Mouse (Mus musculus): ENCODE measurements around the gene Fgf3. TPM values are rescaled to one million over a fixed set of nuclear protein-coding genes. Genes with fewer than 3 reads are reported as not detected.

Gene Fgf3
- 0.41 and 0.46 TPM in 2 replicates for polyA plus RNA-seq (2016; fragmentation: Nextera tagmentation; extraction: Ambion mirVana)

DNA sequence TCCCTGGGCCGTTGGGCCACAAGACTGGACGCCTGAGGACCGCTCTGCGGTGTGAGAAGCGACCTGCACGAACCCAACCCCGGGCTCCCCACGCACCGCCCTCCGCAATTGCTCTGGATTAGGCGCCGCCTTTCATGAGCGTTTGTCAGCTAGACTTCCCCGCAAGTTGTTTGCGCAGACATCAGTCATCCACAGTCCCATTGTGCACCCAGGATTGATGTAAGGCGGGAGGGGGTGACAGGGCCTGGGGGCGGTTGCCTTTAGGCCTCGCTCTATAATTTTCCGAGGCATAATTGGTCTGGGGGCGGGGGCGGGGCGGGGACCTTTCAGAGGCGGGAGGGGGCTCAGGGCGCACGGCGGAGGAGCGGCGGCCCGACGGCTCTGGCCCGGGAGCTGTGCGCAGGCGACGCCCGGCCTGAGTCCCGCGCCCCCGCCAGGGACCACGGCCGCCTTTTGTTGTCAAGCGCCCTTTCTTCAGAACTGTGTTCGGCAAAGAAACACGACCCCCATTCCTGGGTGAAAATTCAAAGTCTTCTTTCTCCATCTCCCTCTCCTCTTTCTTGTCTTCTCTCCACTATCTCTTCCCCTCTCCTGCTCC is at the start of gene Fgf3:
Gene Fgf3, plus strand, starts transcription at position 193 of the 598 bp plus-strand sequence.
- H3K36me3 ChIP-seq, result no peaks in the 10 kb centered on the region
- H3K4me1 ChIP-seq, result peaks cover 37% of the 10 kb centered on the region
- peak; percentile 55 for DNase-seq (ENCODE audit: low spot score)
- peak within 1 kb of the TSS; percentile 45 for H3K4me3 ChIP-seq
- no peak within 1 kb of the TSS for H3K27ac ChIP-seq
- H3K27me3 ChIP-seq (ENCODE audit: low read depth, poor library complexity, severe bottlenecking), result peaks cover 93% of the 10 kb centered on the region
- H3K9me3 ChIP-seq (replicated peaks), result no peaks in the 10 kb centered on the region
- 2% methylated on average over 42 of the region's 43 CpGs for WGBS

DNA sequence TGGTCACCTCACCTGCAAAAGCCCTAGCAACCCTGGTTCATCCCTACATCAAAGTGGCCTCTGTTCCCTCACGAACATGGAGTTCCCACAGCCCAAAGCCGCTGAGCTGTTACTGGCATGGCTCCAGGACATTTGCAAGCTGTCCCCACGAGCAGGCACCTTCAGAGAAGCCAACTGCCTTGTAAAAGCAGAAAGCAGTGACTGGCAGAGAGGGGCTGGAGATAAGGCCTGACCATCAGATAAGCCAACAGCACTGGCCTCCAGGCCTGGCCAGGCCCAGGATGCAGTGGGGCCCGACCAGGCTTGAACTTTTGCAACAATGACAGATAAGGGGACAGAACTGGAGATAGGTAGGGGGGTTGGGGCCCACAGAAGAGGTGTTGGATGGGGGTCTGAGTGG is 49.3 kb upstream of the Fgf3 start:
- H3K4me1 ChIP-seq, result peaks cover 5% of the 10 kb centered on the region; the same call in 1 of the 2 replicates

DNA sequence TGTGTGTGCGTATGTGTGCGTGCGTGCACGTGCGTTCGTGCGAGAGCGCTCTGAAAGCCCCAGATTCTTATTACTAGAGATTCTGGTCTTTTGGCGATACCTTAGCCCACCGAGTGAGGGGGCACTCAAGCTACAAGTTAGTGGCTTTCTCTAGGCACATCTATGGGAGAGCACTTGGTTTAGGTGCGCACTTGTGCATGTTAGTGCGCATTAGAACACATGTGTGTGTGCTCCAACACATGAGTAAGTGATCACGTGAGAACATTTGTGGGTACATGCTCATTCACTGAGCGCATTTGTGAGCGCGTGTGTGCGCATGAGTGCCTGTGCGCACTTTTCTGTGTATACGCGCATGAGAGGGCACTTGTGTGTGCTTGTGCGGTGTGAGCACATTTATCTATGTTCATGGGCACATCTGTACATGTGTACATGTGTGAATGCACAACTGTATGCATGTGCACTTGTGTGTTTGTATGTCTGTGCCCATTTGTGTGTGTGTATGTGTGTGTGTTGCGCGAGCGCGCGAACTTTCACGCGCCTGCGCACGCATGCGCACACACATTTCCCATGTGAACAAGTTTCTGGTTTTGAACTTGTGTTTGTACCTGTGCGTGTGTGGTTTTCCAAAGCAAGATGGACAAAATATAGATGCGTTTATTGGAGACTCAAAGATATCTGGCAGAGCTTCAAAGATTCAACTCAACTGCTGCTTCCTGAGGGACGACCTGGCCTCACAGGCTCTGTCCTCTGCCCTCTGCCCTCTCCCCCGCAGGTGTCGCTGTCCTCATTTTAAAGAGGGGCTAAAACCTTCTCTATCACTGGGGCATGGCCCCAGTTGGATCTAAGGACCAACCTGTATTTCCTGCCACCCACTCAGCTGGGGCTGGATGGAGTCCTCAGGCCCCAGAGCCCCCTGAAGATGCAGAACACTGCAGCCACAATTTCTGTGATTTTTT is 48.0 kb upstream of the Fgf3 start:
- Histone ChIP-seq H3K9me3 (replicated peaks) (no peaks in the 10 kb centered on the region), H3K4me1 (peaks cover 5% of the 10 kb centered on the region; the same call in 1 of the 2 replicates), H3K27me3 (ENCODE audit: low read depth, poor library complexity, severe bottlenecking) (peaks cover 20% of the 10 kb centered on the region; the same call in 1 of the 2 replicates), H3K4me3 (peak overlapping the region; percentile 44), H3K27ac (peak overlapping the region; percentile 61), H3K36me3 (no peaks in the 10 kb centered on the region)
- DNase-seq (ENCODE audit: low spot score), result peak; percentile 52
- 45% methylated on average over 36 of the region's 36 CpGs for WGBS

More for the DNA sequence above, 49.3 kb upstream of the Fgf3 start:
- H3K36me3 ChIP-seq, result no peaks in the 10 kb centered on the region
- DNase-seq (ENCODE audit: low spot score), result no peak
- H3K27ac ChIP-seq, result peak overlapping the region; percentile 3; the same call in 1 of the 2 replicates
- no peaks in the 10 kb centered on the region for H3K9me3 ChIP-seq (replicated peaks)
- H3K4me3 ChIP-seq, result no peak overlapping the region
- peaks cover 15% of the 10 kb centered on the region; the same call in 1 of the 2 replicates for H3K27me3 ChIP-seq (ENCODE audit: low read depth, poor library complexity, severe bottlenecking)
- 54% methylated on average over 4 of the region's 4 CpGs for WGBS

DNA sequence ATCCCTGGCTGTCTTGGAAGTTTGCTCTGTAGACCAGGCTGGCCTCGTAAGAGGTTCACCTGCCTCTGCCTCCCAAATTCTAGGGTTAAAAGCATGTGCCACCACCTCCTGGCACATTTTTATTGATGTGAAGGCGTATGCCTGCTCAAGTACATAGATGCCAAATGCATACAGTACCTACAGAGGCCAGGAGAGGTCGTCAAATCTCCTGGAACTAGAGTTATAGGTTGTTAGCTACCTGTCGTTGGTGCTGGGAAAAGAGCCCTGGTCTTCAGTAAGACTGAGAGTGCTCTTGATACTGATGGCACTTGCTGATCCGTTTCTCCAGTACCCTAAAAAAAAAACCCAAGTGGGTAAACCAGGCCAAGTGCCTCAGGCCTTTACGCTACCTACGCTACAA is 46.5 kb upstream of the Fgf3 start:
- 90% methylated on average over 7 of the region's 7 CpGs for WGBS
- no peaks in the 10 kb centered on the region for H3K36me3 ChIP-seq
- no peak overlapping the region for H3K27ac ChIP-seq
- no peak for DNase-seq (ENCODE audit: low spot score)
- peaks cover 4% of the 10 kb centered on the region; the same call in 1 of the 2 replicates for H3K4me1 ChIP-seq
- no peaks in the 10 kb centered on the region for H3K9me3 ChIP-seq (replicated peaks)
- H3K4me3 ChIP-seq, result no peak overlapping the region
- H3K27me3 ChIP-seq (ENCODE audit: low read depth, poor library complexity, severe bottlenecking), result peaks cover 20% of the 10 kb centered on the region; the same call in 1 of the 2 replicates

DNA sequence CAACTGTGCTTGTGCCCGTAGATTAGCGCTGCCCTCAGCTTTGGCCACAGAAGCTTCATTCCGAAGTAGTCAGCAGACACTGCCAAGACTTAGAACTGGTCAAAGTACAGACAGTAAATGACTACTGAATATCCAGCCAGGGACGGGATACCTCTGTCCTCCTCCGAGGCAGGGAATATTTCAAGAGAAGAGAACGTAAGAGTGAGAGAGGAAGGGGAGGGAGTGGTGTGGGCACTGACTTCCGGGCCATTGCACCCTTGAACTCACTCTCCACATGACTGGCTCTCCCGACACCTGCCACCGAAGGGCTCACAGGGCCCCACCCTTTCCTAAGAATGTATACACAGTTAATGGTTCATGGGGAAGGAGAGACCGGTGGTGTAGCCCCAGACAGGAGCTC is 44.6 kb upstream of the Fgf3 start:
- peaks cover 17% of the 10 kb centered on the region; the same call in 1 of the 2 replicates for H3K27me3 ChIP-seq (ENCODE audit: low read depth, poor library complexity, severe bottlenecking)
- no peak overlapping the region for H3K4me3 ChIP-seq
- H3K4me1 ChIP-seq, result peaks cover 7% of the 10 kb centered on the region; the same call in 1 of the 2 replicates
- no peaks in the 10 kb centered on the region for H3K36me3 ChIP-seq
- H3K27ac ChIP-seq, result no peak overlapping the region
- no peaks in the 10 kb centered on the region for H3K9me3 ChIP-seq (replicated peaks)
- DNase-seq (ENCODE audit: low spot score), result no peak
- 90% methylated on average over 10 of the region's 10 CpGs for WGBS

DNA sequence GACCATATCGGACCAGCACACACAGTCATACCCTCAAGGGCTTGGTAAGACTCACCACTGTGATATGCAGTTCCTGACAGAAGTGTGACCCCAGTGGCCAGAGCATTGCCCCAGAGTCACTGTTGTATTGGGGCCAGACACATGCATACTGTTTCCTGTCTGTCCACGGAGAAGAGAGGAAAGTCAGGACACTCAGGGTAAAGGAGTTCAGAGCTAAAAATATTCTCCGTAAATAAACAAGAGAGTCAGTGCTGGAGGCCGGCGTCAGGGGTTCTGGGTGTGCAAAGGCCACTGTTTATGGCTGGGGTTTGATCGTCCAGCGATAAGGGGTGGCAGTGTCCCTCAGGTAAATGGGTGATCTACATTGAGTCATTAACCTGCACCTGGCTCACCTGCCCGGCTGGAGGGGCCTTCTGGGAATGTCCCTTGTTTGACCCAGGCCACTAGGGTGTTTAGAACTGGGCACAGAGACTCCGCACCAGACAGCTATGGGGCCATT is 41.9 kb upstream of the Fgf3 start:
- peaks cover 7% of the 10 kb centered on the region; the same call in 1 of the 2 replicates for H3K4me1 ChIP-seq
- peaks cover 24% of the 10 kb centered on the region for H3K27me3 ChIP-seq (ENCODE audit: low read depth, poor library complexity, severe bottlenecking)
- no peak overlapping the region for H3K4me3 ChIP-seq
- WGBS, result 75% methylated on average over 9 of the region's 9 CpGs
- no peak for DNase-seq (ENCODE audit: low spot score)
- H3K36me3 ChIP-seq, result no peaks in the 10 kb centered on the region
- H3K9me3 ChIP-seq (replicated peaks), result no peaks in the 10 kb centered on the region
- H3K27ac ChIP-seq, result no peak overlapping the region

DNA sequence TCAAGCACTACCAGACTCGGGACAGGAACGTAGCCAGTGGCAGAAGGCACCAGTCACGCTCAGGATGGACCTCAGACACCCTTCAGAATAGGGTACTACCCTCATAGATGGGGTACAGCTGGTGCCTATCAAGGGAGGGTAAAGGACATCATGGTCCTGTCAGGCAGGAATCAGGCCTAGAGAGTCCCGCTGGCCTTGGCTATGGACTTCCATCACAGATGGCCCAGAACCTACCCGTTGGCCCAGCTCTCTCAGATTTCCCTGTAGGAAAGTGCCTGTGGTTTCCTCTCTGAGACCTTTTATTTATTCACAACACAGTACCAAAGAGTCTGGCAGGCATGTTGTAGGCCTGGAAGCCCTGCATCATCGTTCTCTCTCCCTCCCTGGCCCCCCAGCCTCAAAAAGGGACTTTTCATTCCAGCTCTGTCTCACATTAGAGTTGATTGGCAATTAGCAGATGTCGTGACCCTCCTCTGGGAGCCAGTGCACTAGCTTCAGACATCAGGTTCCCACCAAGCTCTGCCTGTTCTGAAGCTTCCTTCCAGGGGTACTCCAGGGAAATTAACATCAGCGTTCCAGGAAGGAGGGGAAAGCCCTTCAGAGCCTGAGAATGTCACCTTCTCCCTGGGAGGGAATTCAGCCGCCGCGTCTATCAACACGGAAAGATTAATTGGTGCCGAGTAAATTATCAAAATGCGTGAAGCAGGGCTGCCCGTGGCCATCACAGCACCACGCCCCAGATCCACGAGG is 40.7 kb upstream of the Fgf3 start:
- DNase-seq (ENCODE audit: low spot score), result no peak
- WGBS, result 67% methylated on average over 17 of the region's 17 CpGs
- H3K4me3 ChIP-seq, result no peak overlapping the region
- peaks cover 28% of the 10 kb centered on the region for H3K27me3 ChIP-seq (ENCODE audit: low read depth, poor library complexity, severe bottlenecking)
- no peaks in the 10 kb centered on the region for H3K36me3 ChIP-seq
- no peak overlapping the region for H3K27ac ChIP-seq
- no peaks in the 10 kb centered on the region for H3K9me3 ChIP-seq (replicated peaks)
- H3K4me1 ChIP-seq, result peaks cover 7% of the 10 kb centered on the region; the same call in 1 of the 2 replicates

DNA sequence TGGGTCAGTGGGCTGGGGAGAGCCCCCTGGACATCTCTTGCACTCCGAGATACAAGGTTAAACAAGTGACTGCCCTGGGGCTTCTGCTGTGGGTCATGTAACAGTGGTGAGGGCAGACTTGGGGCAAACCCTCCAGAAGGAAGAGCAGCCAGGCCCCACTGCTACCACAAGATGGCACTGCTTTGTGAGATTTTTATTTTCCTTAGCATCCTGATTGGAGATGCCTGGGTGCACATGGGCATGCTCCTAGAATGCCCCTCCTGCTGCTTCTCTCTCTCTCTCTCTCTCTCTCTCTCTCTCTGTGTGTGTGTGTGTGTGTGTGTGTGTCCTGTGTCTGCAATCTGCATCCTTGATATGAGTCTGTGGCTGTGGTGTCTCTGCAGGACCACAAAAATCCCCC is 39.4 kb upstream of the Fgf3 start:
- Histone ChIP-seq H3K27ac (no peak overlapping the region), H3K4me3 (no peak overlapping the region), H3K9me3 (replicated peaks) (no peaks in the 10 kb centered on the region), H3K27me3 (ENCODE audit: low read depth, poor library complexity, severe bottlenecking) (peaks cover 36% of the 10 kb centered on the region), H3K4me1 (peaks cover 7% of the 10 kb centered on the region; the same call in 1 of the 2 replicates), H3K36me3 (no peaks in the 10 kb centered on the region)
- peak; percentile 42 for DNase-seq (ENCODE audit: low spot score)
- 63% methylated on average over 1 of the region's 1 CpGs for WGBS

DNA sequence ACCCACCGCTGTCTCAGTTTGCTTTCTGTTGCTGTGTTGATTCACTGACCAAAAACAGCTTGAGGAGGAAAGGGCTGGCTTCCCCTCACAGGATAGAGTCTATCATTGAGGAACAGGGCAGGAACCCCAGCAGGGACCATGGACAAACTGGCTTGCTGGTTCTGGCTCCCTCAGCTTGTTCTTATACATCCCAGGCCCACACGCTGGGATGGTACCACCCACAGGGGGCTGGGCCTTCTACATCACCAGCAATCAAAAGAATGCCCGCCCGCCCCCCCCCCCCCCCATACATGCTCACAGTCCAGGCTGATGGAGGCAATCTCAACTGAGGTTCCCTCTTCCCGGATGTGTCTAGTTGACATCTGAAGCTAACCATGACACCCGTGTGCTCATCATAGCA is 30.8 kb upstream of the Fgf3 start:
- Histone ChIP-seq H3K4me3 (no peak overlapping the region), H3K36me3 (no peaks in the 10 kb centered on the region), H3K27me3 (ENCODE audit: low read depth, poor library complexity, severe bottlenecking) (peaks cover 18% of the 10 kb centered on the region; the same call in 1 of the 2 replicates), H3K9me3 (replicated peaks) (no peaks in the 10 kb centered on the region), H3K27ac (no peak overlapping the region), H3K4me1 (peaks cover 8% of the 10 kb centered on the region)
- WGBS, result 63% methylated on average over 6 of the region's 6 CpGs
- no peak for DNase-seq (ENCODE audit: low spot score)

DNA sequence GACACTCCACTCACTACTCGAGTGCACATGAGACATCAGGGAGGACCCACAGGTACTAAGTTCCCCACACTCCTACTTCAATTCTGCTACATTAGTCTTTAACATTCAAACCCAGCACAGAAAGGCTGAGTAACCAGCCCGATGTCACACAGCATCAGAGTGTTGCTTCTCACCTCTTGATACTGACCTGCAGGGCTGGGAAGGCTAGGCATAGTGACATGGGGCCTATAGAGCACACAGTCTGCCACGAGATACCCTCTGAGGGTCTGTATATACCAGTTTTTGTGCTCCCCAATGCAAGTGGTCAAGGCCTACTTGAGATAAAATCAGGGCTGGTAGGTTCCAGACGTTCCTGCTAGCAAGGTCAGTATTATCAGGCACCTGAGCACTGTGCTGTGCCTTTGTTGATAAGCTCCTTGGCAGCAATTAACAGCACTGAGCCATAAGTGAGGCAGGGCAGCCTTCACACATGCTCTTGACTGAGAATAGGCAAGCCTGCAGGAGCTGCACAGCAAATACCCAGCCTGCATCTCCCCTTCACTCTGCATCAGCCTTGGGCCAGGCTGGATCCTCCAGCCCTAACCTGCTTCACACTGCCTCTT is 29.8 kb upstream of the Fgf3 start:
- no peak for DNase-seq (ENCODE audit: low spot score)
- WGBS, result 73% methylated on average over 4 of the region's 4 CpGs
- Histone ChIP-seq H3K4me3 (no peak overlapping the region), H3K27ac (no peak overlapping the region), H3K4me1 (peaks cover 8% of the 10 kb centered on the region), H3K36me3 (no peaks in the 10 kb centered on the region), H3K9me3 (replicated peaks) (no peaks in the 10 kb centered on the region), H3K27me3 (ENCODE audit: low read depth, poor library complexity, severe bottlenecking) (peaks cover 9% of the 10 kb centered on the region; the same call in 1 of the 2 replicates)

DNA sequence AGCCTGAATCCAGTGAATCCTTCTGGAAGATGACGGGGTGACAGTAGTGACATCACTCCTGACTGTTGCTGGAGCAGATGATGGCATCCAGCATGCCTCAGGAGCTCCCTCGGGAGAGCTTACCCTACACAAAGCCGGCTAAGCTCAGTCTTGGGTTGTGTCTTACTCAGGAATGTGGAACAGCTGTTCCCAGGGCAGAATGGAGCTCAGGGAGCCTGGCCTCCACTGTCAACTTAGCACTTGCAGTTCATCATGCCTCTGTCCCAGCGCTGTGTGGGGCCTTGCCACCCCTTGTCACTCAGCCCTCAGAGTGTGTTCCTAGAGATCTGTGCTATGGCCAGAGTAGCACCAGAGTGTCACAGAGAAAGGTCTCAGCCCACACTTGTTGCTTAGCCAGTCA is 26.4 kb upstream of the Fgf3 start:
- no peaks in the 10 kb centered on the region for H3K36me3 ChIP-seq
- H3K9me3 ChIP-seq (replicated peaks), result no peaks in the 10 kb centered on the region
- 40% methylated on average over 4 of the region's 4 CpGs for WGBS
- no peaks in the 10 kb centered on the region for H3K27me3 ChIP-seq (ENCODE audit: low read depth, poor library complexity, severe bottlenecking)
- peaks cover 14% of the 10 kb centered on the region for H3K4me1 ChIP-seq
- no peak for DNase-seq (ENCODE audit: low spot score)
- no peak overlapping the region; the same call in 1 of the 2 replicates for H3K27ac ChIP-seq
- H3K4me3 ChIP-seq, result no peak overlapping the region

DNA sequence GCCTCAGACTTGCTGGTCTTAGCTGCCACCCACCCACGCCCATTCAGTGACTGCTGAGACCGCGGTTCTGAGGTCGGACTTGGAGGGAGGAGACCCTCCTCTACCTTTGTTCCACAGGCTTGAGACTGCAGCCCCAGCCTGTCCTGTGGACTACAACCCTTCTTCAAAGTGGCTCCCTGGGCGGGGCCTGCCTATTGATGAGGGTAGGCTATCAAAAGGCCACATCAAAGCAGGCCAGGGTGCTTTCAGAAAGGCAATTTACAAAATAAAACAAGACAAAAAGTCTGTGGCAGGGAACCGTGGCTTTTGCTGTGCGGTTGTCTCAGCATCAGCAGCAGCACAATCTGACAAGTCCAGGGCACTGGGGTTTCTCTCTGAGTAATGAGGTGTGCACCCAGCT is 16.0 kb upstream of the Fgf3 start:
- Histone ChIP-seq H3K4me1 (no peaks in the 10 kb centered on the region), H3K27ac (no peak overlapping the region), H3K27me3 (ENCODE audit: low read depth, poor library complexity, severe bottlenecking) (peaks cover 42% of the 10 kb centered on the region), H3K9me3 (replicated peaks) (no peaks in the 10 kb centered on the region), H3K36me3 (no peaks in the 10 kb centered on the region), H3K4me3 (no peak overlapping the region)
- DNase-seq (ENCODE audit: low spot score), result no peak
- WGBS, result 40% methylated on average over 7 of the region's 7 CpGs

Data from limb, embryonic 10.5 days (tissue).